Mouse (Mus musculus) intestine, postnatal 0 days (tissue): ENCODE measurements around the gene Fgg. TPM values are rescaled to one million over a fixed set of nuclear protein-coding genes. Genes with fewer than 3 reads are reported as not detected.

Source experiments
- ATAC-seq: fragments of 200-750 bp; cut with Nextera tagmentation; 2 replicates; pipeline ENCODE4 v1.8.0; 2017; ENCODE audit warnings: mild to moderate bottlenecking, moderate TSS enrichment, moderate library complexity
- H3K27ac ChIP-seq: fragments of 300-500 bp; sonication (generic); 2 replicates; pipeline ENCODE4 v1.5.1; 2014; ENCODE audit warnings: mild to moderate bottlenecking, low read depth, low read length, moderate library complexity
- H3K27me3 ChIP-seq: fragments of 300-500 bp; sonication (generic); replicated peaks from 2 replicates; pipeline ENCODE4 v1.6.1; 2014; ENCODE audit warnings: low read length, mixed read lengths; ENCODE audit not compliant: control insufficient read depth, insufficient read depth
- H3K36me3 ChIP-seq: fragments of 300-500 bp; sonication (generic); 2 replicates; pipeline ENCODE4 v1.6.1; 2014; ENCODE audit warnings: mild to moderate bottlenecking, moderate library complexity; ENCODE audit not compliant: control insufficient read depth, insufficient read depth
- H3K4me1 ChIP-seq: fragments of 300-500 bp; sonication (generic); replicated peaks from 2 replicates; pipeline ENCODE4 v1.6.1; 2014; ENCODE audit warnings: antibody characterized with exemption, low read length, mixed read lengths; ENCODE audit not compliant: control insufficient read depth, insufficient read depth
- H3K4me2 ChIP-seq: fragments of 300-500 bp; sonication (generic); replicated peaks from 2 replicates; pipeline ENCODE4 v1.6.1; 2014; ENCODE audit warnings: low read depth, mild to moderate bottlenecking, moderate library complexity
- H3K4me3 ChIP-seq: fragments of 300-500 bp; sonication (generic); 2 replicates; pipeline ENCODE4 v1.5.1; 2014; ENCODE audit warnings: low read depth, low read length
- H3K9ac ChIP-seq: fragments of 300-500 bp; sonication (generic); 2 replicates; pipeline ENCODE4 v1.6.1; 2014; ENCODE audit warnings: mild to moderate bottlenecking, low read depth, low read length
- H3K9me3 ChIP-seq: fragments of 300-500 bp; sonication (generic); 2 replicates; pipeline ENCODE4 v1.6.1; 2016; ENCODE audit warnings: mixed run types; ENCODE audit not compliant: control insufficient read depth
- CTCF ChIP-seq: sonication (generic); IDR thresholded peaks from 2 replicates; pipeline ENCODE4 v1.5.1; 2016; ENCODE audit warnings: low read depth, mild to moderate bottlenecking, control low read depth, antibody characterized with exemption, moderate library complexity
- WGBS: fragments of 180-500 bp; shearing (Covaris S2); extraction: QIAGEN DNeasy Blood & Tissue Kit; methylation state at CpG from one replicate; pipeline ENCODE4 v1.1.7; 2014; 5-methylcytosine and 5-hydroxymethylcytosine counted together
- polyA plus RNA-seq: library from polyadenylated mRNA; unstranded; fragments of >200 nt; fragmentation: Nextera tagmentation; extraction: Ambion mirVana; gene quantifications from 2 replicates; pipeline ENCODE4 v1.2.1, GENCODE M21; 2015

The Fgg gene
- polyA plus RNA-seq, 1 experiment from 2014 or later = 1.2 TPM

- no peaks in the 10 kb centered on the region for H3K27me3 ChIP-seq
- H3K4me3 ChIP-seq = 0 out of 2 replicates have a peak overlapping the region, but pooled peaks have one; percentile 5
- no peaks in the 10 kb centered on the region for H3K36me3 ChIP-seq
- WGBS = 4% methylated on average over 24 of the region's 24 CpGs
- H3K4me2 ChIP-seq = peak overlapping the region; percentile 56
- ATAC-seq = peak; percentile 77
- H3K4me1 ChIP-seq = no peaks in the 10 kb centered on the region
- peak; percentile 91 for TF ChIP-seq CTCF
- no peaks in the 10 kb centered on the region for H3K9me3 ChIP-seq
- H3K27ac ChIP-seq = no peak overlapping the region
- H3K9ac ChIP-seq = no peak overlapping the region
Measured at GRCm38 (mm10) chr3:82995368-82995767, 12.2 kb upstream of the Fgg start.

DNA sequence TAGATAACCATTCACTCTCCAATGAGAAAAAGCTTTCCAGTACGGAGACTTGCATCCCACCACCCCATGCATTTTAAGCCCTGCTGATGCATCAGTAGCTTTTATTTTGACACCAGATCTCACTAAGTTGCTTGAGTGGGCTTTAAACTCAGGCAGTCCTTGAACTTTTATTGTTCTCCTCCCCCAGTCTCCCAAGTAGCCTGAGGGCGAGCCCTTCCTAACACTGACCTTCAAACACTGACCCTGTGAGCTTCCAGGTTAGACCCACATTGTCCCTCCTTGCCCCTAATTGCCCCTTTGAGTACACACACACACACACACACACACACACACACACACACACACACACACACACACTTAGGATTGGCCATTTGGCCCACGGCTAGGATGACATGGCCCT, 10.9 kb upstream of the Fgg start:
- Histone ChIP-seq H3K36me3 (no peaks in the 10 kb centered on the region), H3K4me1 (no peaks in the 10 kb centered on the region), H3K9me3 (no peaks in the 10 kb centered on the region), H3K27me3 (no peaks in the 10 kb centered on the region), H3K27ac (no peak overlapping the region), H3K9ac (no peak overlapping the region), H3K4me2 (no peak overlapping the region), H3K4me3 (no peak overlapping the region)
- no peak for TF ChIP-seq CTCF
- no peak for ATAC-seq
- WGBS = 75% methylated on average over 3 of the region's 3 CpGs

DNA sequence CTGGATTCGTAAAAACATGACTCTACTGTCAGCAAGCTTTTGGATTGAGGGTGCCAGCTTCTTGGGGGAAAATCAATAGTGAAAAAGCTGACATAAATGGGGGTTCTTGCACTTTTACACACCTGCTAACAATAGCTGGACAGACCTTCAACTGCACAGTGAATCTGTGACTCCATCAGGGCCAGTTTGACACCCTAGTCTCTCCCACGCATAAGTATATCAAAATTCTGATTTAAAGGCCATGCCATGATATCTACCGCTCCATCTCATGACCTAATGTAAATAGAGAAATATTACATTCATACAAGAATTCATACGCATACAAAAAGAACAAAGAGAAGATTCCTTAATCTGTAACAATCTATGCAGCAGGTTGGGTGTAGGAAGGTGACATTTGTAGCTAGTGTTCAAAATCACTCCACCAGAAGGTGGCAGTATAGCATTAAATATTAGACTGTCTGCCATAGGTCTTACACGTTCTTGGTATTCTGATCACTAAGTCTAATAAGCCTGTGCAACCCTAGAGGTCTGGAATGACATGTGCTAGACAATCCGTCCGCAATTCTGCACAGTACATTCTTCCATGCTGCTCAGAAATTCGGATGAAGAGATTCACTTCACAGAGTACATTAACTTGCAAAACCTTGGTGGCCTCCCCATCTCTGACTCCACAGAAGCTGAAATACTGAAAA, 8.6 kb upstream of the Fgg start:
- no peaks in the 10 kb centered on the region for H3K9me3 ChIP-seq
- TF ChIP-seq CTCF = peak; percentile 81
- WGBS = 30% methylated on average over 8 of the region's 8 CpGs

GRCm38 (mm10) chr3:82999995-83000394, 7.5 kb upstream of the Fgg start:
- H3K4me2 ChIP-seq = no peak overlapping the region
- H3K9me3 ChIP-seq = no peaks in the 10 kb centered on the region
- H3K4me3 ChIP-seq = no peak overlapping the region
- no peak overlapping the region for H3K9ac ChIP-seq
- no peaks in the 10 kb centered on the region for H3K36me3 ChIP-seq
- no peaks in the 10 kb centered on the region for H3K4me1 ChIP-seq
- no peak for TF ChIP-seq CTCF
- ATAC-seq = no peak
- H3K27me3 ChIP-seq = no peaks in the 10 kb centered on the region
- H3K27ac ChIP-seq = no peak overlapping the region
- WGBS = 63% methylated on average over 9 of the region's 9 CpGs

More for the DNA sequence above, 8.6 kb upstream of the Fgg start:
- Histone ChIP-seq H3K27ac (no peak overlapping the region), H3K4me1 (no peaks in the 10 kb centered on the region), H3K9ac (no peak overlapping the region), H3K36me3 (no peaks in the 10 kb centered on the region), H3K27me3 (no peaks in the 10 kb centered on the region), H3K4me2 (no peak overlapping the region), H3K4me3 (no peak overlapping the region)
- ATAC-seq = peak; percentile 51; the same call in 1 of the 2 replicates

GRCm38 (mm10) chr3:83002191-83002590, 5.3 kb upstream of the Fgg start:
- no peak for ATAC-seq

DNA sequence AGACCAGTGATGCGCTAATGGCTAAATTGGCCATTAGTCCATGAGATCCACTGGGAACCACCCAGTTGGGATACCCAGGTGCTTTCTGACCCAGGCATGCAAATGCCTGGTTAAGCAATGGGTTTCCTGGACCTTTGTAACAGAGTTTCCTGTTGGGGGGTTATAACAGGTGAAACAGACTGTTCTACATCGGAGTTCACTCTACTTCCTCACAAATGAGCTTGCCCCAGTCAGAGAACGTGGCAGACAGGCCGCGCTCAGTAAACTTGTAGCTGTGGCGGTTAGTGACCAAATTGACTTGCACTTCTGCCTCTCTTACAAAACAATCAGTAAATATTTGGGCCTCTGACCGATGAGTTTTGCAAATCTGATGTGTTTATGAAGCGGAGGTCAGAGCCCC, 4.5 kb upstream of the Fgg start:
- H3K4me3 ChIP-seq = no peak overlapping the region
- H3K36me3 ChIP-seq = no peaks in the 10 kb centered on the region
- ATAC-seq = no peak
- 88% methylated on average over 8 of the region's 8 CpGs for whole genome bisulfite sequencing
- H3K4me1 ChIP-seq = no peaks in the 10 kb centered on the region
- no peaks in the 10 kb centered on the region for H3K27me3 ChIP-seq
- no peak overlapping the region for H3K9ac ChIP-seq
- no peak for TF ChIP-seq CTCF
- H3K9me3 ChIP-seq = no peaks in the 10 kb centered on the region
- no peak overlapping the region for H3K4me2 ChIP-seq
- H3K27ac ChIP-seq = no peak overlapping the region

More at GRCm38 (mm10) chr3:83002191-83002590, 5.3 kb upstream of the Fgg start:
- Histone ChIP-seq H3K27ac (no peak overlapping the region), H3K4me3 (no peak overlapping the region), H3K4me1 (no peaks in the 10 kb centered on the region), H3K36me3 (no peaks in the 10 kb centered on the region), H3K9ac (no peak overlapping the region), H3K27me3 (no peaks in the 10 kb centered on the region), H3K9me3 (no peaks in the 10 kb centered on the region), H3K4me2 (no peak overlapping the region)
- 2% methylated on average over 2 of the region's 2 CpGs for WGBS
- peak; percentile 90 for TF ChIP-seq CTCF
